In the genomic region with DNA sequence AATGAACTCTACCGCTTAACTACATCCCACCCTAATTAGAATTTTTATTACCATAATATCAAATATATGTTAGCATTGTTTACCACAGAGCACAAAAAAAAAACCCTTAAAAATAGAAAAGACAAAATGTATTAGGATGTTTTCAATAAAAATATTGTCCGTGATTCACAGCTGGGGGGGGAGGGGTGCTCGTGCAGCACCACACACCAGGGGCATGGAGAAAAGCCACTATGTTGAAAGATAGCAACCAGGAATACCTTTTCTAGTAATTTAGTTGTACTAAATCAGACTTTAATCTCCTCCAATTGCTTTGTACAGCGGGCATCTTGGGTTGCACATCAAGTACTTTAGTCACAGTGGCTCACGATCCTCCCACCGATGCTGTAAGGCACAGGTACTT, we compare ENCODE assay signal across 8 mouse cellular contexts. TPM values are rescaled to one million over a fixed set of nuclear protein-coding genes. Genes with fewer than 3 reads are reported as not detected.
A peak's percentile ranks its signal among the peaks of the same experiment; 100 is the strongest.
DNase-seq lines count a peak whose midpoint lies in the region; ATAC-seq and TF ChIP-seq lines count a peak whose summit lies in the region.

No protein-coding gene starts in this region.

- in situ Hi-C loops in ES-E14 (cut with MboI; ENCODE audit: low sequenced_read_pairs in 2 of 2, unreplicated experiment in 2 of 2), result no loop called here

- no peak overlapping the region for H3K27ac ChIP-seq in heart, embryonic 12.5 days (ENCODE audit: poor library complexity, severe bottlenecking)
- H3K27ac ChIP-seq in ES-E14 (ENCODE audit: insufficient read depth, low read depth, low read length, poor library complexity, severe bottlenecking), result no peak overlapping the region
- H3K27ac ChIP-seq in forebrain, embryonic 13.5 days, result no peak overlapping the region
- no peak overlapping the region for H3K27ac ChIP-seq in liver, embryonic 15.5 days (replicated peaks)

- peaks cover 5% of the 10 kb centered on the region; the same call in 1 of the 2 replicates for H3K4me1 ChIP-seq in heart, embryonic 12.5 days (replicated peaks)
- peaks cover 0 to 5% of the 10 kb centered on the region in 2 experiments; a peak in 2 of 4 replicates for H3K4me1 ChIP-seq in ES-E14 (ENCODE audit: control insufficient read depth in 2 of 2, insufficient read depth in 2 of 2, low read length in 2 of 2, poor library complexity in 1 of 2)
- H3K4me1 ChIP-seq in forebrain, embryonic 13.5 days, result peaks cover 9% of the 10 kb centered on the region
- peaks cover 18% of the 10 kb centered on the region for H3K4me1 ChIP-seq in liver, embryonic 15.5 days (replicated peaks)

- H3K4me3 ChIP-seq in heart, embryonic 12.5 days, result peak overlapping the region; percentile 68
- peak overlapping the region; percentile 97; a peak in 3 of 4 replicates for H3K4me3 ChIP-seq in ES-E14 (ENCODE audit: insufficient read depth in 1 of 2, low read depth in 1 of 2, low read length in 2 of 2, poor library complexity in 1 of 2, severe bottlenecking in 1 of 2)
- H3K4me3 ChIP-seq in forebrain, embryonic 13.5 days, result peak overlapping the region; percentile 84
- H3K4me3 ChIP-seq in liver, embryonic 15.5 days (replicated peaks), result peak overlapping the region; percentile 71; the same call in 1 of the 2 replicates

- no peaks in the 10 kb centered on the region for H3K9me3 ChIP-seq in heart, embryonic 12.5 days (replicated peaks)
- H3K9me3 ChIP-seq in ES-E14 (ENCODE audit: control insufficient read depth, insufficient read depth, low read depth, low read length), result no peaks in the 10 kb centered on the region
- no peaks in the 10 kb centered on the region for H3K9me3 ChIP-seq in forebrain, embryonic 13.5 days (replicated peaks)
- no peaks in the 10 kb centered on the region for H3K9me3 ChIP-seq in liver, embryonic 15.5 days (replicated peaks)

- no peak for DNase-seq in heart, postnatal 36 days
- no peak for DNase-seq in ES-E14 (ENCODE audit: low read depth, low spot score)
- DNase-seq in cerebellum, postnatal 25 days, result no peak
- DNase-seq in right cerebral cortex, postnatal 25 days, result no peak

- no peak for ATAC-seq in heart, embryonic 12.5 days (ENCODE audit: insufficient number of reproducible peaks, low FRiP score)
- no peak for ATAC-seq in forebrain, embryonic 13.5 days
- ATAC-seq in liver, embryonic 15.5 days (ENCODE audit: insufficient read depth), result no peak
- no peak for ATAC-seq in megakaryocyte-erythroid progenitor cell, adult 5-6 weeks (replicated peaks; ENCODE audit: low FRiP score, low TSS enrichment, poor library complexity, severe bottlenecking)

- H3K9ac ChIP-seq in heart, embryonic 12.5 days, result peak overlapping the region; percentile 84; the same call in 1 of the 2 replicates
- H3K9ac ChIP-seq in ES-E14 (ENCODE audit: insufficient read depth, low read depth, low read length, poor library complexity, severe bottlenecking), result 0 out of 2 replicates have a peak overlapping the region, but pooled peaks have one; percentile 95
- peak overlapping the region; percentile 95 for H3K9ac ChIP-seq in forebrain, embryonic 13.5 days
- no peak overlapping the region for H3K9ac ChIP-seq in liver, embryonic 15.5 days

- peak overlapping the region; percentile 86 for H3K4me2 ChIP-seq in heart, embryonic 12.5 days
- peak overlapping the region; percentile 89 for H3K4me2 ChIP-seq in forebrain, embryonic 13.5 days
- peak overlapping the region; percentile 95; the same call in 1 of the 2 replicates for H3K4me2 ChIP-seq in liver, embryonic 15.5 days

- intact Hi-C loops in heart, postnatal 36 days (cut with DNase I), result no loop called here

- WGBS in heart, embryonic 12.5 days, result 55% methylated on average over 6 of the region's 6 CpGs
- 50% methylated on average over 6 of the region's 6 CpGs for WGBS in forebrain, embryonic 13.5 days
- 70% methylated on average over 6 of the region's 6 CpGs for WGBS in liver, embryonic 15.5 days (ENCODE audit: insufficient replicate concordance)

- no peaks in the 10 kb centered on the region for H3K27me3 ChIP-seq in heart, embryonic 12.5 days (replicated peaks)
- H3K27me3 ChIP-seq in forebrain, embryonic 13.5 days, result no peaks in the 10 kb centered on the region
- H3K27me3 ChIP-seq in liver, embryonic 15.5 days, result peaks cover 33% of the 10 kb centered on the region

- H3K36me3 ChIP-seq in heart, embryonic 12.5 days, result no peaks in the 10 kb centered on the region
- no peaks in the 10 kb centered on the region for H3K36me3 ChIP-seq in ES-E14 (ENCODE audit: control insufficient read depth, insufficient read depth, low read length, poor library complexity, severe bottlenecking)
- no peaks in the 10 kb centered on the region for H3K36me3 ChIP-seq in forebrain, embryonic 13.5 days (ENCODE audit: poor library complexity, severe bottlenecking)
- H3K36me3 ChIP-seq in liver, embryonic 15.5 days (replicated peaks), result no peaks in the 10 kb centered on the region

TF ChIP-seq in ES-E14, 5 proteins besides CTCF, POLR2A, EP300 and RAD21:
- TF ChIP-seq HCFC1 (IDR thresholded peaks at IDR 0.05; ENCODE audit: borderline replicate concordance, insufficient read depth, low read length), result no peak
- no peak for TF ChIP-seq ZNF384 (IDR thresholded peaks at IDR 0.05; ENCODE audit: low read depth, low read length)
- no peak for TF ChIP-seq ZC3H11A (IDR thresholded peaks at IDR 0.05; ENCODE audit: borderline replicate concordance, low read depth, low read length)
- no peak for TF ChIP-seq MAFK (IDR thresholded peaks at IDR 0.05; ENCODE audit: insufficient read depth, low read depth, low read length)
- TF ChIP-seq CHD2 (IDR thresholded peaks at IDR 0.05; ENCODE audit: low read depth, low read length), result no peak

RNA-seq across cellular contexts. Expression of gene Samd15, which starts 0.7 kb away (rescaled TPM):
- 0.91 and 1.3 TPM in 2 replicates for polyA plus RNA-seq in heart, embryonic 12.5 days (2016; fragmentation: Nextera tagmentation; extraction: Ambion mirVana)
- not detected for total RNA-seq in heart, postnatal 36 days (2021)
- 0.37 and 0.98 TPM in 2 replicates for total RNA-seq in ES-E14 (2012; rRNA removed)
- polyA plus RNA-seq in forebrain, embryonic 13.5 days (2015; fragmentation: Nextera tagmentation; extraction: Ambion mirVana), result 1.3 and 2.5 TPM in 2 replicates
- polyA plus RNA-seq in liver, embryonic 15.5 days (2015; fragmentation: Nextera tagmentation; extraction: Ambion mirVana), result 4.8 and 6.8 TPM in 2 replicates
- total RNA-seq in megakaryocyte-erythroid progenitor cell, adult 5-6 weeks (2014; fragmentation: Nextera tagmentation), result not detected in 2 replicates
- total RNA-seq in megakaryocyte-erythroid progenitor cell, adult 5-6 weeks (2017), result 3.8 TPM in 1 of 2 replicates, not detected in the other

RNA-seq across cellular contexts. Expression of gene Tmed8, which starts 1.5 kb away (rescaled TPM):
- 3.4 and 3.7 TPM in 2 replicates for polyA plus RNA-seq in heart, embryonic 12.5 days (2016; fragmentation: Nextera tagmentation; extraction: Ambion mirVana)
- total RNA-seq in heart, postnatal 36 days (2021), result 1 to 10 TPM; 5.1 to 5.9 TPM
- total RNA-seq in ES-E14 (2012; rRNA removed), result 8.6 and 10.6 TPM in 2 replicates
- polyA plus RNA-seq in forebrain, embryonic 13.5 days (2015; fragmentation: Nextera tagmentation; extraction: Ambion mirVana), result 2.6 and 3.5 TPM in 2 replicates
- 0.39 and 0.40 TPM in 2 replicates for polyA plus RNA-seq in liver, embryonic 15.5 days (2015; fragmentation: Nextera tagmentation; extraction: Ambion mirVana)
- total RNA-seq in megakaryocyte-erythroid progenitor cell, adult 5-6 weeks (2014; fragmentation: Nextera tagmentation), result 6.1 and 7.7 TPM in 2 replicates
- total RNA-seq in megakaryocyte-erythroid progenitor cell, adult 5-6 weeks (2017), result 6.2 and 6.7 TPM in 2 replicates

RNA-seq across cellular contexts. Expression of gene Noxred1, which starts 39.7 kb away (rescaled TPM):
- 0.42 and 1.5 TPM in 2 replicates for polyA plus RNA-seq in heart, embryonic 12.5 days (2016; fragmentation: Nextera tagmentation; extraction: Ambion mirVana)
- total RNA-seq in heart, postnatal 36 days (2021), result under 1 TPM; 0.49 to 1.00 TPM
- total RNA-seq in ES-E14 (2012; rRNA removed), result 2.2 and 3.0 TPM in 2 replicates
- 1.5 and 1.6 TPM in 2 replicates for polyA plus RNA-seq in forebrain, embryonic 13.5 days (2015; fragmentation: Nextera tagmentation; extraction: Ambion mirVana)
- polyA plus RNA-seq in liver, embryonic 15.5 days (2015; fragmentation: Nextera tagmentation; extraction: Ambion mirVana), result 0.20 and 0.38 TPM in 2 replicates
- total RNA-seq in megakaryocyte-erythroid progenitor cell, adult 5-6 weeks (2014; fragmentation: Nextera tagmentation), result not detected in 2 replicates
- not detected in 2 replicates for total RNA-seq in megakaryocyte-erythroid progenitor cell, adult 5-6 weeks (2017)

RNA-seq across cellular contexts. Expression of gene Pomt2, which starts 51.0 kb away (rescaled TPM):
- polyA plus RNA-seq in heart, embryonic 12.5 days (2016; fragmentation: Nextera tagmentation; extraction: Ambion mirVana), result 15.4 and 16.0 TPM in 2 replicates
- total RNA-seq in heart, postnatal 36 days (2021), result 10 to 100 TPM; 10.3 to 10.9 TPM
- total RNA-seq in ES-E14 (2012; rRNA removed), result 23.9 and 34.3 TPM in 2 replicates
- polyA plus RNA-seq in forebrain, embryonic 13.5 days (2015; fragmentation: Nextera tagmentation; extraction: Ambion mirVana), result 10.5 and 12.0 TPM in 2 replicates
- 3.8 and 4.0 TPM in 2 replicates for polyA plus RNA-seq in liver, embryonic 15.5 days (2015; fragmentation: Nextera tagmentation; extraction: Ambion mirVana)
- 6.6 and 10.4 TPM in 2 replicates for total RNA-seq in megakaryocyte-erythroid progenitor cell, adult 5-6 weeks (2014; fragmentation: Nextera tagmentation)
- 5.1 and 7.7 TPM in 2 replicates for total RNA-seq in megakaryocyte-erythroid progenitor cell, adult 5-6 weeks (2017)

RNA-seq across cellular contexts. Expression of gene Gstz1, which starts 51.8 kb away (rescaled TPM):
- polyA plus RNA-seq in heart, embryonic 12.5 days (2016; fragmentation: Nextera tagmentation; extraction: Ambion mirVana), result 30.9 and 31.4 TPM in 2 replicates
- total RNA-seq in heart, postnatal 36 days (2021), result 10 to 100 TPM; 47.6 TPM
- total RNA-seq in ES-E14 (2012; rRNA removed), result 16.9 and 22.6 TPM in 2 replicates
- 27.2 and 29.5 TPM in 2 replicates for polyA plus RNA-seq in forebrain, embryonic 13.5 days (2015; fragmentation: Nextera tagmentation; extraction: Ambion mirVana)
- polyA plus RNA-seq in liver, embryonic 15.5 days (2015; fragmentation: Nextera tagmentation; extraction: Ambion mirVana), result 99.1 and 101 TPM in 2 replicates
- total RNA-seq in megakaryocyte-erythroid progenitor cell, adult 5-6 weeks (2014; fragmentation: Nextera tagmentation), result 32.8 and 38.3 TPM in 2 replicates
- total RNA-seq in megakaryocyte-erythroid progenitor cell, adult 5-6 weeks (2017), result 25.1 and 43.6 TPM in 2 replicates
